Mouse (Mus musculus): Measurements from ENCODE around the gene Lag3.
A peak's percentile ranks its signal among the peaks of the same experiment; 100 is the strongest.

The Lag3 gene

DNA sequence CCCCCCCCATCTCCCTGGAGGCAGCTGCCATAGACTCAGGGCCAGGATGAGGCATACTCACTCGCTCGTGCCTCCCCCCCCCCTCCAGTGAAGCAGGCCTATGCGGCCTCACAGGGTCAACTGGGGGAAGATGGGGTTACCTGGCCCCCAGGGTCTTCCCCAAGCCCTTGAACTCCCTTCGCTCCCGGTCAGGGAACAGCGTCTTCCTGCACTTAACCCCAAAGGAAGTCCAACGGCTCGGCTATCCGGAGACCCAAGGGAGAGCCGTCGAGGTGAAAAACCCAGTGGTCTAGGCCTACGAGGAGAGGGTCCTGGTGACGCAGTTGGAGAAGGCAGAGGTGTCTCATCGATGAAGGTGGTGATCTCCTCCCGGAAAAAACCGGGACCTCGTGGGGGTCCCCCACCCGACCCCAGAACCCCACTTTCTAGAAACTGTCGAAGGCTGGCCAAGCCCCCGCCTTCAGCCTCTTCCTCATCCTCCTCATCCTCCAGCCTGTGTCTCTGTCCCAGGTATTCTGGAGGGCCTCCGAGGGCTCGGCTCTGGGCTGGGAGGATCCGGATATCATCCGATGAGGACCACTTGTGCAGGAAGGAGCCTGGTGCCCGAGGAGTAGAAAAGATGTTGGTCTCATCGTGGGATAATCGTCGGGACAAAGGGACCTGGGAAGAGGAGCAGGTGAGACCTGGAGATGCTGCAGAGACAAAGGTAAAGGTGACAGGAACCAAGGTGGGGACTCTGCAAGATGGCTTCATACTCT is 52.8 kb downstream of the Lag3 start:
- DNase-seq, result no peak

DNA sequence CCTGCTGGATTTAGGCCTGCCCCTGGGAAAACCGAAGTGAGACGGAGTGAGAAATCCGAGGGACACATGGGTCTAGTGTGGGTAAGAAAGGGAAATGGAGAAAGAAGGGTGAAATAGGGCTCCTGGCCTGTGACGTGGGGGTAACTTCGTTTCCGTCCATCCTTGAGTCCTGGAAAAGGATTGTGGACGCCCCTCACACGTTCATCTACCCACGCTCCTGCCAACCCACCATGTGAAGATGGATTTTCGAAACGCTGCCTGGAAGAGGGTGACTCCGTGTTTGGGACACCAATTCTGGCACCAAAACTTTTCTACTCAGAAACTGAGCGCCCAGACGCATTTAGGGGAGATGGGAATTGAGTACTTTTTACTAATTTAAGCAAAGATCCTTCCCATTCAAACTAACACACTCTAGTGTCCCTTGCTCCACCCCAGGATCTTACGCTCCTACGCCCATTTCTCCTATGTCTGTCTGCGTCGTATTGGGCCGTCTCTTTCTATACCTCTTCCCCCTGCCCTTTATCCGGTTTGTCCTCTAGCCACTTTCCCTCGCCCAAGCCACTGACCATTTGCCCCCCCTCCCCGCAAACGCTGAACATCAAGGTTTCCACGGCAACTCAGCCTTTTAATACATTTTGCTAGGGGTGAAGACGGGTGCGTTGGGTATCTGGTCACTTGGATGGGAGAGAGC is 53.5 kb downstream of the Lag3 start:
- DNase-seq, result no peak

DNA sequence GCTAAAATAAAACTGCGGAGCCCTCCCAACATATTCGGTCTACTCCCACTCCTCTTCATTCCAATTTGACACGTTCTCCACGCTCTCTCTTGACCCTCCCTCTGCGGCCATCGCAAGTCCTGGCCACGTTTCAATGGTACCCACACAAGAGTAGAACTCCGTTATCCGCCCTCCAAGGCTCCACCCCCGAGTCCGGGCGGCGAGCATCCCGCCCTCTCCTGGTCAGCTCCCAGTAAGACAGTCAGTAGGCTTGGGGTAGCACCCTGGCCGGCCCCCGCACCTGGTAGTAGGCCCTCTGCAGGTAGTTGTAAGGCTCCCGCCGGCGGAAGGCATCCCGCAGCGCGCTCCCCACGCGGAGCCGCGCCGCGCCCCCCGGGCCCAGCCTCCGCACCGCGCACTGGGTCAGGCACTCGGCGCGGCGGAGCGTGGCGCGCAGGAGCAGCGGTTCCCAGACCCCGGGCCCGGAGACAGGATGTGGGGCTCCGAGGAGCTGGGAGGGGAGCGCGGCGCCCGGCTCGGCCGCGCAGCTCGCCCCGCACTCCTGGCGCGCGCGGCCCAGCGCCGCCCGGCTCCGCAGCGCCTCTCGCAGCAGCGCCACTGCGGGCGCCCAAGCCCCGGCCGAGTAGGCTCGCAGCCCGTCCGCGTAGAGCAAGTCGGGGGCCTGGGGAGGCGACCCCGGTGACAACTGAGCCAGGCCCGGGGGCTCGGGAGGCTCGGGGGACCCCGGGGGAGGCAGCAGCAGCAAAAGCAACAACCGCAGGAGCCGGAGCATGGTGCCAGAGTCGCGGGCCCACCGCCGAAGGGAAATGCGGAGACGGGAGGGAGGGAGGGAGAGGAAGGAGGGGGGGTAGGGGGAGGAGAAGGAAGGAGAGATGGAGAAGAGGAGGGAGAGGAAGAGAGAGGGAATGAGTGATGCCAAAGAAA is 54.3 kb downstream of the Lag3 start, which contains the start of gene P3h3:
Gene P3h3 (minus strand): TSS at position 837 of the 924 bp plus-strand sequence.
- peak; percentile 78 for DNase-seq

DNA sequence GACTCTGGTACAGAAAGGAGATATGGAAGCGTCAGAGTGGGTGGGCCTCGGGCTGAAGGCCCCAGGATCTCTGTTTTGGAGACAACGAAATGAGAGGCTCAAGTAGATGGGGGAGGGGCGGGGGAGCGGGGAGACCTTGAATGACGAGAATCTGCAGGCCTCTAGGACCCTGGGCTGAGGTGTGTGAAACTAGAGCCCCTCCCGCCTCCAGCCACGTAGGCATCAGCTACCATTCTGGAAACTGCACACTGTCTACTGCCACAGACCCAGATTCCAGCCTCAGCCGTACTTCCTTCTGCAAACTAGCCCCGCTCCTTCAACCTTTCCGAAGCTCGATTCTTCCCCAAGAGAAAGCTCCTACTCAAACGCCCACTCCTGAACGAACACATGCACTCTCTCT is 55.2 kb downstream of the Lag3 start:
- DNase-seq, result no peak

DNA sequence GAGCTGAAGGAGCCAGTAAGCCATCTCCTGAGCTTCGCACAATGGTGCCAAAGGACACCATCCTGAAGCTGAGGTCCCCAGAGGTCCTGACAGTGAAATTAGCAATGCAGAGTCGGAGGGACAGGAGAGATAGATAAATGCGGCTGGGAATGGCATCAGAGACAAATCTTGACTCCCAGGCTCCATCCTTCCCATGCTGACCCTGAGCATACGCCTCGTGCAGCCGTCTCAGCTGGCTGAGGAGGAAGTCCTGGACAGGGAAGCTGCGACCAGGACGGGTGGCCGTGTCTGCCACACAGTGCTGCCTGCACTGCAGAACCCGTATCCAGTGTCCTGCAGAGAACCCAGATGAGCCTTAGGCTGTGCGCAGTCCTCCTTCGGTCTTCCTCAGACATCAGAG is 56.9 kb downstream of the Lag3 start:
- DNase-seq, result no peak

Data from kidney, adult 18-20 months (tissue).